Mouse (Mus musculus) neural tube, embryonic 12.5 days (tissue): ENCODE data around the gene Ttc23l. TPM values are rescaled to one million over a fixed set of nuclear protein-coding genes. Genes with fewer than 3 reads are reported as not detected.
A peak's percentile ranks its signal among the peaks of the same experiment; 100 is the strongest.

Experiments
- ATAC-seq: fragments of 200-750 bp; cut with Nextera tagmentation; 2 replicates; pipeline ENCODE4 v1.8.0; 2017; ENCODE audit warnings: low read depth, mild to moderate bottlenecking, moderate TSS enrichment, moderate library complexity; ENCODE audit not compliant: low FRiP score
- H3K27ac ChIP-seq: fragments of 300-500 bp; sonication (generic); 2 replicates; pipeline ENCODE4 v1.5.1; 2016
- H3K27me3 ChIP-seq: fragments of 300-500 bp; sonication (generic); replicated peaks from 2 replicates; pipeline ENCODE4 v1.6.1; 2016; ENCODE audit warnings: mild to moderate bottlenecking
- H3K36me3 ChIP-seq: fragments of 300-500 bp; sonication (generic); 2 replicates; pipeline ENCODE4 v1.6.1; 2016; ENCODE audit warnings: mild to moderate bottlenecking
- H3K4me1 ChIP-seq: fragments of 300-500 bp; sonication (generic); 2 replicates; pipeline ENCODE4 v1.6.1; 2016
- H3K4me2 ChIP-seq: fragments of 300-500 bp; sonication (generic); replicated peaks from 2 replicates; pipeline ENCODE4 v1.6.1; 2016; ENCODE audit warnings: mild to moderate bottlenecking
- H3K4me3 ChIP-seq: fragments of 300-500 bp; sonication (generic); 2 replicates; pipeline ENCODE4 v1.5.1; 2016
- H3K9ac ChIP-seq: fragments of 300-500 bp; sonication (generic); 2 replicates; pipeline ENCODE4 v1.6.1; 2016; ENCODE audit warnings: mild to moderate bottlenecking
- H3K9me3 ChIP-seq: fragments of 300-500 bp; sonication (generic); 2 replicates; pipeline ENCODE4 v1.6.1; 2016; ENCODE audit warnings: mild to moderate bottlenecking
- WGBS: fragments of 180-500 bp; shearing (Covaris S2); methylation state at CpG from one replicate; pipeline ENCODE4 v1.1.7; 2016; 5-methylcytosine and 5-hydroxymethylcytosine counted together
- polyA plus RNA-seq: library from polyadenylated mRNA; unstranded; fragments of >200 nt; fragmentation: Nextera tagmentation; extraction: Ambion mirVana; gene quantifications from 2 replicates; pipeline ENCODE4 v1.2.1, GENCODE M21; 2016

Gene Ttc23l
- not detected in 2 replicates for polyA plus RNA-seq

- no peak within 1 kb of the TSS for H3K4me2 ChIP-seq
- H3K9ac ChIP-seq = no peak within 1 kb of the TSS
- no peak within 1 kb of the TSS for H3K27ac ChIP-seq
- no peaks in the 10 kb centered on the region for H3K4me1 ChIP-seq
- no peak within 1 kb of the TSS for H3K4me3 ChIP-seq
- no peaks in the 10 kb centered on the region for H3K36me3 ChIP-seq
- 84% methylated on average over 13 of the region's 13 CpGs for WGBS
- H3K9me3 ChIP-seq = no peaks in the 10 kb centered on the region
- H3K27me3 ChIP-seq = no peaks in the 10 kb centered on the region
- no peak for ATAC-seq
Observed at GRCm38 (mm10) chr15:10558465-10558864, at the start of gene Ttc23l. TSS of gene Ttc23l (minus strand) at chr15:10558668.

- Histone ChIP-seq H3K9me3 (0 out of 2 replicates have a peak, but pooled peaks cover 3% of the 10 kb centered on the region), H3K4me3 (no peak overlapping the region), H3K36me3 (peaks cover 14% of the 10 kb centered on the region; the same call in 1 of the 2 replicates), H3K4me1 (peaks cover 7% of the 10 kb centered on the region; the same call in 1 of the 2 replicates), H3K27ac (no peak overlapping the region), H3K27me3 (no peaks in the 10 kb centered on the region), H3K4me2 (no peak overlapping the region), H3K9ac (no peak overlapping the region)
- 72% methylated on average over 7 of the region's 7 CpGs for WGBS
- no peak for ATAC-seq
Observed at GRCm38 (mm10) chr15:10599413-10599812, 40.9 kb upstream of the Ttc23l start.

- Histone ChIP-seq H3K4me3 (no peak overlapping the region), H3K9ac (no peak overlapping the region), H3K9me3 (no peaks in the 10 kb centered on the region), H3K27me3 (no peaks in the 10 kb centered on the region), H3K4me1 (peaks cover 7% of the 10 kb centered on the region; the same call in 1 of the 2 replicates), H3K27ac (no peak overlapping the region), H3K36me3 (peaks cover 11% of the 10 kb centered on the region; the same call in 1 of the 2 replicates), H3K4me2 (no peak overlapping the region)
- no peak for ATAC-seq
- WGBS = 42% methylated on average over 16 of the region's 16 CpGs
Observed at GRCm38 (mm10) chr15:10598259-10599225, 40.1 kb upstream of the Ttc23l start.

GRCm38 (mm10) chr15:10596871-10597270 lies 38.4 kb upstream of the Ttc23l start:
- H3K9me3 ChIP-seq = no peaks in the 10 kb centered on the region
- H3K4me2 ChIP-seq = no peak overlapping the region
- no peaks in the 10 kb centered on the region for H3K27me3 ChIP-seq
- ATAC-seq = no peak
- H3K4me1 ChIP-seq = peaks cover 7% of the 10 kb centered on the region; the same call in 1 of the 2 replicates
- 94% methylated on average over 9 of the region's 9 CpGs for WGBS
- no peak overlapping the region for H3K4me3 ChIP-seq
- no peak overlapping the region for H3K27ac ChIP-seq
- peaks cover 18% of the 10 kb centered on the region; the same call in 1 of the 2 replicates for H3K36me3 ChIP-seq
- no peak overlapping the region for H3K9ac ChIP-seq

GRCm38 (mm10) chr15:10595408-10595807 lies 36.9 kb upstream of the Ttc23l start:
- Histone ChIP-seq H3K9ac (no peak overlapping the region), H3K4me1 (peaks cover 7% of the 10 kb centered on the region; the same call in 1 of the 2 replicates), H3K36me3 (peaks cover 18% of the 10 kb centered on the region; the same call in 1 of the 2 replicates), H3K27me3 (no peaks in the 10 kb centered on the region), H3K4me2 (no peak overlapping the region), H3K4me3 (no peak overlapping the region), H3K27ac (no peak overlapping the region), H3K9me3 (no peaks in the 10 kb centered on the region)
- ATAC-seq = no peak
- 86% methylated on average over 6 of the region's 6 CpGs for WGBS

- Histone ChIP-seq H3K4me3 (no peak overlapping the region), H3K27me3 (no peaks in the 10 kb centered on the region), H3K9ac (no peak overlapping the region), H3K4me1 (peaks cover 7% of the 10 kb centered on the region; the same call in 1 of the 2 replicates), H3K27ac (no peak overlapping the region), H3K9me3 (no peaks in the 10 kb centered on the region), H3K36me3 (peaks cover 18% of the 10 kb centered on the region; the same call in 1 of the 2 replicates), H3K4me2 (no peak overlapping the region)
- 89% methylated on average over 10 of the region's 10 CpGs for WGBS
- ATAC-seq = no peak
Observed at GRCm38 (mm10) chr15:10594910-10595309, 36.4 kb upstream of the Ttc23l start.

- H3K36me3 ChIP-seq = peaks cover 29% of the 10 kb centered on the region
- no peaks in the 10 kb centered on the region for H3K9me3 ChIP-seq
- WGBS = 88% methylated on average over 6 of the region's 6 CpGs
- no peak overlapping the region for H3K9ac ChIP-seq
- H3K4me2 ChIP-seq = no peak overlapping the region
- no peaks in the 10 kb centered on the region for H3K27me3 ChIP-seq
- no peak overlapping the region for H3K27ac ChIP-seq
- no peak overlapping the region for H3K4me3 ChIP-seq
- no peak for ATAC-seq
- H3K4me1 ChIP-seq = 0 out of 2 replicates have a peak, but pooled peaks cover 3% of the 10 kb centered on the region
Observed at GRCm38 (mm10) chr15:10593094-10593493, 34.6 kb upstream of the Ttc23l start.

- Histone ChIP-seq H3K4me3 (no peak overlapping the region), H3K4me2 (no peak overlapping the region), H3K9ac (no peak overlapping the region), H3K36me3 (peaks cover 24% of the 10 kb centered on the region), H3K27me3 (no peaks in the 10 kb centered on the region), H3K9me3 (no peaks in the 10 kb centered on the region), H3K4me1 (no peaks in the 10 kb centered on the region), H3K27ac (no peak overlapping the region)
- 87% methylated on average over 2 of the region's 2 CpGs for WGBS
- ATAC-seq = no peak
Observed at GRCm38 (mm10) chr15:10586565-10586964, 28.1 kb upstream of the Ttc23l start.

GRCm38 (mm10) chr15:10584359-10585187 lies 26.1 kb upstream of the Ttc23l start:
- Histone ChIP-seq H3K9me3 (no peaks in the 10 kb centered on the region), H3K4me2 (no peak overlapping the region), H3K36me3 (peaks cover 24% of the 10 kb centered on the region), H3K27me3 (no peaks in the 10 kb centered on the region), H3K4me1 (no peaks in the 10 kb centered on the region), H3K4me3 (no peak overlapping the region), H3K27ac (no peak overlapping the region), H3K9ac (no peak overlapping the region)
- ATAC-seq = no peak; the same call in 1 of the 2 replicates
- 82% methylated on average over 10 of the region's 10 CpGs for WGBS

- Histone ChIP-seq H3K36me3 (peaks cover 21% of the 10 kb centered on the region), H3K4me2 (no peak overlapping the region), H3K4me1 (no peaks in the 10 kb centered on the region), H3K27ac (no peak overlapping the region), H3K9ac (no peak overlapping the region), H3K9me3 (no peaks in the 10 kb centered on the region), H3K27me3 (no peaks in the 10 kb centered on the region), H3K4me3 (no peak overlapping the region)
- 67% methylated on average over 8 of the region's 8 CpGs for WGBS
- ATAC-seq = peak; percentile 76; the same call in 1 of the 2 replicates
Observed at GRCm38 (mm10) chr15:10583408-10583807, 24.9 kb upstream of the Ttc23l start.

- no peak overlapping the region for H3K4me3 ChIP-seq
- H3K4me2 ChIP-seq = no peak overlapping the region
- no peak overlapping the region for H3K9ac ChIP-seq
- no peaks in the 10 kb centered on the region for H3K9me3 ChIP-seq
- no peak overlapping the region for H3K27ac ChIP-seq
- H3K27me3 ChIP-seq = no peaks in the 10 kb centered on the region
- ATAC-seq = no peak
- H3K36me3 ChIP-seq = peaks cover 44% of the 10 kb centered on the region
- WGBS = 100% methylated on average over 3 of the region's 3 CpGs
- H3K4me1 ChIP-seq = no peaks in the 10 kb centered on the region
Observed at GRCm38 (mm10) chr15:10579159-10579558, 20.7 kb upstream of the Ttc23l start.

- WGBS = 92% methylated on average over 7 of the region's 7 CpGs
- ATAC-seq = no peak
- Histone ChIP-seq H3K27me3 (no peaks in the 10 kb centered on the region), H3K4me1 (no peaks in the 10 kb centered on the region), H3K4me3 (no peak overlapping the region), H3K9ac (no peak overlapping the region), H3K36me3 (peaks cover 36% of the 10 kb centered on the region), H3K27ac (no peak overlapping the region), H3K9me3 (no peaks in the 10 kb centered on the region), H3K4me2 (no peak overlapping the region)
Observed at GRCm38 (mm10) chr15:10566486-10566885, 8.0 kb upstream of the Ttc23l start.
